Mouse (Mus musculus) erythroblast, embryonic 14.5 days (primary cell): ENCODE data around the gene Dpm1.

ENCODE experiments used
- GATA1 ChIP-seq: IDR thresholded peaks from 2 replicates; pipeline ENCODE4 v1.6.1; 2012; ENCODE audit warnings: low read length, inconsistent platforms, mixed read lengths
- TAL1 ChIP-seq: IDR thresholded peaks from 3 replicates; pipeline ENCODE4 v1.6.1; 2012; ENCODE audit warnings: low read length, inconsistent platforms, mixed read lengths

- TF ChIP-seq TAL1: no peak
- TF ChIP-seq GATA1: no peak
Measured at GRCm38 (mm10) chr2:168166750-168167460, 63.5 kb downstream of the Dpm1 start.
